Mouse (Mus musculus) small intestine, adult 2 months (tissue): ENCODE data around the gene Comt. TPM values are rescaled to one million over a fixed set of nuclear protein-coding genes. Genes with fewer than 3 reads are reported as not detected.

Experiments
- H3K27ac ChIP-seq: fragments of 200-500 bp; 2 replicates; pipeline ENCODE4 v1.5.1; 2012; ENCODE audit warnings: low read depth, low read length, control low read depth, inconsistent platforms; ENCODE audit not compliant: insufficient read depth
- H3K27me3 ChIP-seq: fragments of 200-500 bp; 2 replicates; pipeline ENCODE4 v1.6.1; 2012; ENCODE audit warnings: mild to moderate bottlenecking, moderate library complexity, low read length, inconsistent platforms; ENCODE audit not compliant: control insufficient read depth, insufficient read depth
- H3K36me3 ChIP-seq: fragments of 200-500 bp; 2 replicates; pipeline ENCODE4 v1.6.1; 2012; ENCODE audit warnings: mild to moderate bottlenecking, low read length, control low read depth, inconsistent platforms; ENCODE audit not compliant: control insufficient read depth, insufficient read depth
- H3K4me1 ChIP-seq: fragments of 200-500 bp; 2 replicates; pipeline ENCODE4 v1.6.1; 2012; ENCODE audit warnings: low read length, inconsistent platforms, mixed read lengths; ENCODE audit not compliant: control insufficient read depth, insufficient read depth, insufficient read length
- H3K4me3 ChIP-seq: fragments of 200-500 bp; 2 replicates; pipeline ENCODE4 v1.5.1; 2012; ENCODE audit warnings: low read depth, mild to moderate bottlenecking, control low read depth, inconsistent platforms, low read length, moderate library complexity
- CTCF ChIP-seq: fragments of 200-500 bp; IDR thresholded peaks from 2 replicates; pipeline ENCODE4 v1.5.1; 2012; ENCODE audit warnings: low read depth, mild to moderate bottlenecking, control low read depth, inconsistent platforms, low read length, moderate library complexity, mixed read lengths; ENCODE audit not compliant: insufficient replicate concordance, insufficient read length; ENCODE audit errors: extremely low read depth
- POLR2A ChIP-seq: fragments of 200-500 bp; IDR thresholded peaks from 2 replicates; pipeline ENCODE4 v1.6.1; 2012; ENCODE audit warnings: low read depth, mild to moderate bottlenecking, control low read depth, inconsistent platforms, low read length, moderate library complexity
- WGBS: fragments of 180-500 bp; shearing (Covaris S2); methylation state at CpG from one replicate; pipeline ENCODE4 v1.1.7; 2018; 5-methylcytosine and 5-hydroxymethylcytosine counted together
- polyA plus RNA-seq: library from polyadenylated mRNA; depleted of rRNA; stranded (reverse); fragments of >200 nt; gene quantifications from 2 replicates; pipeline ENCODE4 v1.2.3, GENCODE M21; 2012

The Comt gene
- polyA plus RNA-seq, 1 experiment = 214 TPM

DNA sequence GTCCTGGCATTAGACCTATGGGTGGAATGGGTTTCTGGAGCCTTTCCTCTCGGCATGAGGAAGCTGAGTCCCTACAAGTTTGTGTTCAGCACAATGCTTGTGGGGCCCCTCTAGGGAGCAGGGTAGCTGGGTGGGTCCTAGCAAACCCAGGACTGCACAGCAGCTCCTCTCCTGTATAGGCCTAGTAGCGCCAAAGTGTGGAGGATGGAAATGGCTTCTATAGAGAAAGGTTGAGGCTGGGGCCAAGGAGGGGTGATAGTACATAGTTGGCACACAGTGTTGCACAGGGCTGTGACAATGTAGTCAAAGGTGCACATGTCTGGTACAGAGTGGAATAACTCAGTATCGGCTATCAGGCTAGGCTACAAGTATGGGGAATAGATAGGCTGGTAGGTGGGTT, 32.6 kb downstream of the Comt start:
- no peak for TF ChIP-seq CTCF
- no peak for TF ChIP-seq POLR2A
- no peak overlapping the region for H3K4me3 ChIP-seq
- WGBS = 90% methylated on average over 3 of the region's 3 CpGs

DNA sequence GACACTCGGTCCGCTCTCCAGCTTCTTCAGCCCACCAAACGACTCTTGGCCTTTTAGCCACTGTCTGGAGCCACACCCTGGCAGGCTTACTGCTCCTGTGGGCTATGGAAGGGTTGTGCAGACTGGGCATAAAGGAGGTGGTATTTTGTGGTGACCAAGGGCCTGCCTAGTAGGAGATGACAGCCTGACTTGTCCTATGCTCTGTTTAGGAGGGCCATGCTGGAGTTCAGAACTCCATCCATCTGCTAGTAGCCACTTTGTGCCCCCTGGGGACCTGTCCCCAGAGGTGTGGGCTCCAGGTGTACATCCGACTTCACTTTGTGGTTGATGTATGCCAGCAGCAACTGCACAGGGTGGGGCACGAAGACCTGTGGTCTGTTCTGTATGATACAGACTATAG, 33.1 kb downstream of the Comt start:
- H3K36me3 ChIP-seq = no peaks in the 10 kb centered on the region
- 59% methylated on average over 5 of the region's 5 CpGs for WGBS
- TF ChIP-seq POLR2A = no peak
- no peak for TF ChIP-seq CTCF

More for the DNA sequence above, 32.6 kb downstream of the Comt start:
- Histone ChIP-seq H3K36me3 (no peaks in the 10 kb centered on the region), H3K27me3 (no peaks in the 10 kb centered on the region), H3K4me1 (peaks cover 8% of the 10 kb centered on the region), H3K27ac (no peak overlapping the region)

GRCm38 (mm10) chr16:18392469-18393426, 33.9 kb downstream of the Comt start:
- Histone ChIP-seq H3K36me3 (no peaks in the 10 kb centered on the region), H3K27me3 (no peaks in the 10 kb centered on the region), H3K27ac (0 out of 2 replicates have a peak overlapping the region, but pooled peaks have one; percentile 11), H3K4me1 (peaks cover 13% of the 10 kb centered on the region), H3K4me3 (peak overlapping the region; percentile 80)
- TF ChIP-seq POLR2A (peak; percentile 50), CTCF (no peak)
- WGBS = under 1% methylated on average over 63 of the region's 63 CpGs

More for the DNA sequence above, 33.1 kb downstream of the Comt start:
- Histone ChIP-seq H3K27me3 (no peaks in the 10 kb centered on the region), H3K4me1 (peaks cover 8% of the 10 kb centered on the region), H3K27ac (no peak overlapping the region), H3K4me3 (0 out of 2 replicates have a peak overlapping the region, but pooled peaks have one; percentile 1)

- Histone ChIP-seq H3K4me3 (no peak overlapping the region), H3K27ac (no peak overlapping the region), H3K4me1 (peaks cover 13% of the 10 kb centered on the region), H3K36me3 (no peaks in the 10 kb centered on the region), H3K27me3 (no peaks in the 10 kb centered on the region)
- WGBS = 91% methylated on average over 3 of the region's 3 CpGs
- TF ChIP-seq POLR2A (no peak), CTCF (no peak)
Measured at GRCm38 (mm10) chr16:18391728-18392127, 34.9 kb downstream of the Comt start.

- Histone ChIP-seq H3K27ac (no peak overlapping the region), H3K4me3 (no peak overlapping the region), H3K27me3 (no peaks in the 10 kb centered on the region), H3K4me1 (peaks cover 13% of the 10 kb centered on the region), H3K36me3 (no peaks in the 10 kb centered on the region)
- TF ChIP-seq POLR2A (no peak), CTCF (no peak)
- 94% methylated on average over 3 of the region's 3 CpGs for WGBS
Measured at GRCm38 (mm10) chr16:18391127-18391526, 35.5 kb downstream of the Comt start.

DNA sequence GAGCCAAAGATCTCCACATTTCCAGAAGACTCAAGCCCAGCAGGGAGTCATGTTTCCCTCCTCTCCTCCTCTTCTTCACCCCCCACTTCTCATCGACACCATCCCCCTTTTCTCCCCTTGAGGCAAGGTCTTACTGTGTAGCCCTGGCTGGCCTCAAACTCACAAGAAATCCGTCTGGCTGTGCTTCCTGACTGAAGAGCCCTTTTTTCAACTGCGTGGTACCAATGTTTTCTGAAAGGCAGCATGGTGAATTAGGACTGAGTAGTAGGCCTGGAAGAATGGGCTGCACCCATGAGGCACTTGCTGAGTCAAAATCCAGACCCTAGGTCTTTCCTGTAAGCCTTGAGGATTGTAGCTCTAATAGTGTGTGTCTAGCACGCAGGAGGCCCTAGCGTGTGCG, 36.3 kb downstream of the Comt start:
- TF ChIP-seq POLR2A (no peak), CTCF (no peak)
- WGBS = 91% methylated on average over 6 of the region's 6 CpGs

GRCm38 (mm10) chr16:18388583-18389435, 37.8 kb downstream of the Comt start:
- 88% methylated on average over 14 of the region's 14 CpGs for WGBS
- no peak for TF ChIP-seq POLR2A
- Histone ChIP-seq H3K27me3 (no peaks in the 10 kb centered on the region), H3K4me3 (no peak overlapping the region), H3K27ac (peak overlapping the region; percentile 51), H3K36me3 (no peaks in the 10 kb centered on the region), H3K4me1 (peaks cover 11% of the 10 kb centered on the region)

More for the DNA sequence above, 36.3 kb downstream of the Comt start:
- Histone ChIP-seq H3K4me3 (no peak overlapping the region), H3K27me3 (no peaks in the 10 kb centered on the region), H3K36me3 (no peaks in the 10 kb centered on the region), H3K4me1 (peaks cover 11% of the 10 kb centered on the region), H3K27ac (no peak overlapping the region)
